Mouse (Mus musculus): ENCODE measurements at regions not wholly inside any gene's neighbourhood (a gene's known extent, or its start where the extent isn't known, plus 50 kb on each side); places are given as distances from the start of the nearest gene placed in this dataset.

DNA sequence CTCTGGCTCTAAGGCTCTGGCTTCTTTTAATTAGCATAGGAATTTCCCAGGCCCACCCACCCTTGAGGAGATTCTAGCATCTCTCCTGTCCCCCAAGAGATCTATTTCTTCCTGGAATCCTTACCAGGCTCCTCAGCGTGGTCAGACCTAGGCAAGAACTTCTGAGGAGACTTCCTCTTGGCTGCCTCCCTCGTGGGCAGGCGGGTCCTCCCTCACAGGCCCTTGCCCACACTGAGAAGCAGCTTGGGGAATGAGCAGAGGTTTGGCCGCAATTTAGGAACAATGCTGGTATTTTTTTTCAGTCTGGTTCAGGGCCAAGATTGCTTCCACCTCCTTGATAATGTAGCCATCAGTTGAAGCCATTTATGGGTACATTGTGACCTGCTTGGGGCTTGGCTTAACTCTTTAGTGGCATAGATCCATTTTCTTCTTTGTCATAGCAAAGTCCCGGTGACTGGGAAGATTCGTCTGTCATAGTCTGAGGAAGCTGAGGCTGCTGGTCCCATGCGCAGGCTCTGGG lies 75.1 kb downstream of the Lrrc30 start:
- TF ChIP-seq POLR2A (IDR thresholded peaks at IDR 0.05; ENCODE audit: borderline replicate concordance, control insufficient read depth, low read depth, low read length) (no peak), CTCF (IDR thresholded peaks at IDR 0.05; ENCODE audit: control insufficient read depth, insufficient read depth, low read length) (no peak)

All from bone marrow, adult 2 months (tissue).